8 mouse cellular contexts compared by ENCODE assay signal in the genomic region with DNA sequence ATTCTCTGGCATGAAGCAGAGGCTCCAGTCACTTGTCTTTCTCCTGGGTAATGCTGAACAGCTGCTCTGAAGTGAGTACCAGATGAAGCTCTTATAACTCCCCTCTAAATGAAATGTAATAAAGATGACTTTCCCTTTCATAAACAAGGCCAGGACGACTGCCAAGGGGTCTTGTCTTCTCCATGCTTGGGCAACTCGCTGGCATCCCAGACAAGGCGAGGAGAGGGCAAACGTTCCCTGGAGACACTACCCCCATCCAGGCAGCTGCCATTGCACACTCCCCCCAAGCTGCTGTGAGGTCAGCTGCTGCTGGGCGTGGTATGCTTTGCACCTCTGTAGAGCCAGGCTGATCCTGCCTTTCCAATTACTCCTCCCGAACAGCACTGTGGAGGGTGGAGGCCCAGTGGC.
DNase-seq lines count a peak whose midpoint lies in the region; ATAC-seq lines count a peak whose summit lies in the region.

No protein-coding gene starts in this region.

- H3K27me3 ChIP-seq in neural tube, embryonic 13.5 days, result no peaks in the 10 kb centered on the region
- no peaks in the 10 kb centered on the region for H3K27me3 ChIP-seq in limb, embryonic 12.5 days

- ATAC-seq in neural tube, embryonic 13.5 days (ENCODE audit: low read depth), result peak; percentile 63
- ATAC-seq in limb, embryonic 12.5 days (ENCODE audit: insufficient number of reproducible peaks, insufficient read depth, low FRiP score, low TSS enrichment, low read depth), result 0 out of 2 replicates have a peak, but pooled peaks have one; percentile 50

- no peak overlapping the region for H3K9ac ChIP-seq in neural tube, embryonic 13.5 days
- H3K9ac ChIP-seq in limb, embryonic 12.5 days (replicated peaks), result no peak overlapping the region

- peak; percentile 21 for DNase-seq in embryo, embryonic 11 days
- DNase-seq in embryo, embryonic 10.5 days (ENCODE audit: low spot score), result no peak
- no peak for DNase-seq in neural tube, embryonic 10.5 days (ENCODE audit: extremely low spot score, low spot score)
- DNase-seq in urinary bladder, postnatal 25 days (ENCODE audit: low spot score), result peak; percentile 9
- no peak for DNase-seq in left cerebral cortex, adult 8-10 months (ENCODE audit: low spot score in 2 of 2)
- DNase-seq in spleen, postnatal 36 days (ENCODE audit: low spot score in 2 of 2), result no peak

- H3K36me3 ChIP-seq in neural tube, embryonic 13.5 days, result no peaks in the 10 kb centered on the region
- H3K36me3 ChIP-seq in limb, embryonic 12.5 days, result no peaks in the 10 kb centered on the region

- no peak overlapping the region for H3K4me3 ChIP-seq in neural tube, embryonic 13.5 days
- H3K4me3 ChIP-seq in limb, embryonic 12.5 days (replicated peaks), result no peak overlapping the region

- WGBS in neural tube, embryonic 13.5 days, result 35% methylated on average over 6 of the region's 6 CpGs
- whole genome bisulfite sequencing in limb, embryonic 12.5 days, result 36% methylated on average over 6 of the region's 6 CpGs

- H3K9me3 ChIP-seq in neural tube, embryonic 13.5 days, result no peaks in the 10 kb centered on the region
- H3K9me3 ChIP-seq in limb, embryonic 12.5 days, result no peaks in the 10 kb centered on the region

- peak overlapping the region; percentile 38 for H3K27ac ChIP-seq in neural tube, embryonic 13.5 days (replicated peaks)
- H3K27ac ChIP-seq in limb, embryonic 12.5 days, result peak overlapping the region; percentile 31; the same call in 1 of the 2 replicates

- H3K4me2 ChIP-seq in neural tube, embryonic 13.5 days, result no peak overlapping the region
- H3K4me2 ChIP-seq in limb, embryonic 12.5 days, result no peak overlapping the region

- H3K4me1 ChIP-seq in neural tube, embryonic 13.5 days (replicated peaks), result peaks cover 5% of the 10 kb centered on the region; the same call in 1 of the 2 replicates
- H3K4me1 ChIP-seq in limb, embryonic 12.5 days (replicated peaks), result peaks cover 17% of the 10 kb centered on the region

Comparison
In these comparisons a context has a peak if more than half of its experiments do, and no peak if none do; other contexts are left out.
1. DNase-seq: peak in embryo, embryonic 11 days (single experiment) and urinary bladder, postnatal 25 days (single experiment); none in embryo, embryonic 10.5 days (single experiment), neural tube, embryonic 10.5 days (single experiment), left cerebral cortex, adult 8-10 months (0 of 2) and spleen, postnatal 36 days (0 of 2).